Mouse (Mus musculus): ENCODE data around the gene Chek1. TPM values are rescaled to one million over a fixed set of nuclear protein-coding genes. Genes with fewer than 3 reads are reported as not detected.

Gene Chek1
- total and polyA plus RNA-seq, 3 experiments = 27.1 to 93.2 (median 75.3) TPM

DNA sequence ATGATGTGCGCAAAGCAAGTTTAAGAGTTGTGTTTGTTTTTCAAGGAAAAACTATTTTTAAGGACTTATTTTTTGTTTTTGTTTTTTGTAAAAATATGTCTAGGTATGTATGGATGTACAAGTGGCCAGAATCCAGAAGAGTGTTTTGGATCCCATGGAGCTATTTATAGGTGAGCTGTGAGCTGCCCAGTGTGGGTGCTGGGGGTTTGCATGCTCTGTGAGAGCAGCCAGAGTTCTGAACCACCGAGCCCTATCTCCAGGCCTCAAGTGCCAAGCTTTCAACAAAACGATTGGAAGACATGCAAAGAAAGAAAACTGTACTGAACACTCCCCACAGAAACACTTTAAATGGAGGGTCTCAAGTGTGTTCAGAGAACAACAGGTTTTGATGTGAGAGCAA, 20.9 kb downstream of the Chek1 start:
- no peak for DNase-seq (ENCODE audit: extremely low read depth)
- no peak overlapping the region for H3K4me2 ChIP-seq (ENCODE audit: insufficient read depth, low read depth, poor library complexity, severe bottlenecking)
- no peak overlapping the region for H3K27ac ChIP-seq (ENCODE audit: insufficient read depth, low read depth)
- no peaks in the 10 kb centered on the region for H3K9me3 ChIP-seq (replicated peaks; ENCODE audit: low read length)
- no peaks in the 10 kb centered on the region for H3K79me2 ChIP-seq (replicated peaks; ENCODE audit: control insufficient read depth, extremely low read depth, insufficient read depth, poor library complexity, severe bottlenecking)
- in situ Hi-C loops (cut with MboI; ENCODE audit: low pct_ligation_motif_present, low pct_unique_long_range_greater_than_20kb, low sequenced_read_pairs) (loop anchor here (25.0 kb wide), 1 partner anchor 269 kb away; the partner anchor contains the start of gene Gm7257), dilution Hi-C loops (cut with MboI; ENCODE audit: extremely low pct_ligation_motif_present, extremely low pct_unique_long_range_greater_than_20kb, low sequenced_read_pairs) (no loop called here)
- no peak overlapping the region for H3K4me3 ChIP-seq (replicated peaks in 1 of 3; ENCODE audit: low read depth in 2 of 3, low read length in 2 of 3, poor library complexity in 1 of 3)
- no peaks in the 10 kb centered on the region for H3K4me1 ChIP-seq (ENCODE audit: control insufficient read depth in 1 of 2, insufficient read depth in 2 of 2)
- H3K27me3 ChIP-seq (replicated peaks) = no peaks in the 10 kb centered on the region
- H3K36me3 ChIP-seq (replicated peaks in 1 of 2; ENCODE audit: control insufficient read depth in 1 of 2, insufficient read depth in 1 of 2, low read length in 1 of 2) = peaks cover 8 to 55% of the 10 kb centered on the region in 2 experiments
- H3K9ac ChIP-seq (ENCODE audit: insufficient read depth, low read depth) = no peak overlapping the region
- TF ChIP-seq EP300 (IDR thresholded peaks at IDR 0.05; ENCODE audit: low read length) (no peak), ETS1 (conservative IDR thresholded peaks at IDR 0.05; ENCODE audit: low read depth, low read length) (no peak), NRF1 (IDR thresholded peaks at IDR 0.05; ENCODE audit: low read depth, low read length) (no peak), USF1 (IDR thresholded peaks at IDR 0.05; ENCODE audit: low read depth, low read length) (no peak), MXI1 (IDR thresholded peaks at IDR 0.05; ENCODE audit: low read depth, low read length) (no peak), CTCF (conservative IDR thresholded peaks at IDR 0.05 in 1 of 2, IDR thresholded peaks at IDR 0.05 in 1 of 2; ENCODE audit: low read depth in 2 of 2, low read length in 2 of 2) (no peak), MAZ (IDR thresholded peaks at IDR 0.05; ENCODE audit: low read depth, low read length) (no peak), ZNF384 (IDR thresholded peaks at IDR 0.05; ENCODE audit: low read depth, low read length) (no peak), BHLHE40 (IDR thresholded peaks at IDR 0.05; ENCODE audit: low read depth, low read length) (no peak), MEF2A (IDR thresholded peaks at IDR 0.05; ENCODE audit: borderline replicate concordance, low read depth, low read length) (no peak), HCFC1 (IDR thresholded peaks at IDR 0.05; ENCODE audit: low read depth, low read length) (no peak), ZKSCAN1 (IDR thresholded peaks at IDR 0.05; ENCODE audit: borderline replicate concordance, low read depth, low read length) (no peak), JUND (conservative IDR thresholded peaks at IDR 0.05; ENCODE audit: low read depth, low read length) (no peak), JUN (IDR thresholded peaks at IDR 0.05; ENCODE audit: insufficient read depth, low read depth, low read length) (no peak), TCF12 (IDR thresholded peaks at IDR 0.05; ENCODE audit: low read depth, low read length) (no peak), POLR2A (IDR thresholded peaks at IDR 0.05; ENCODE audit: low read depth, low read length) (no peak)

DNA sequence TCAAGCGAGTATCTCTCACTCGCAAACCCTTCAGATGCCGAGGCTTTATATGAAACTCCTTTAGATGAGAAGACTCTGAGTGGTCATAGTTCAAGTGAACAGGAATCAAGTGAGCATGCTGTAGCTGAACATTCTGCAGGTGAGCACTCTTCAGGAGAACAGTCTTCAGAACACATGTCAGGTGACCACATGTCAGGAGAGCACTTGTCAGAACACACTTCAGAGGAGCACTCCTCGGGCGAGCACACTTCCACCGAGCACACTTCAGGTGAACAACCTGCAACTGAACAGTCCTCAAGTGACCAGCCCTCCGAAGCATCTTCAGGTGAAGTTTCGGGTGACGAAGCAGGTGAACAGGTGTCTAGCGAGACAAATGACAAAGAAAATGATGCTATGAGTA, 32.6 kb downstream of the Chek1 start:
- no peak for DNase-seq (ENCODE audit: extremely low read depth)
- Histone ChIP-seq H3K36me3 (replicated peaks in 1 of 2; ENCODE audit: control insufficient read depth in 1 of 2, insufficient read depth in 1 of 2, low read length in 1 of 2) (peaks cover 0 to 2% of the 10 kb centered on the region in 2 experiments), H3K4me1 (ENCODE audit: control insufficient read depth in 1 of 2, insufficient read depth in 2 of 2) (no peaks in the 10 kb centered on the region), H3K9ac (ENCODE audit: insufficient read depth, low read depth) (no peak overlapping the region), H3K27ac (ENCODE audit: insufficient read depth, low read depth) (no peak overlapping the region), H3K4me3 (replicated peaks in 1 of 3; ENCODE audit: low read depth in 2 of 3, low read length in 2 of 3, poor library complexity in 1 of 3) (no peak overlapping the region), H3K27me3 (replicated peaks) (no peaks in the 10 kb centered on the region), H3K4me2 (ENCODE audit: insufficient read depth, low read depth, poor library complexity, severe bottlenecking) (no peak overlapping the region), H3K79me2 (replicated peaks; ENCODE audit: control insufficient read depth, extremely low read depth, insufficient read depth, poor library complexity, severe bottlenecking) (no peaks in the 10 kb centered on the region), H3K9me3 (replicated peaks; ENCODE audit: low read length) (no peaks in the 10 kb centered on the region)
- TF ChIP-seq ELF1 (IDR thresholded peaks at IDR 0.05; ENCODE audit: low read depth, low read length) (no peak), CTCF (conservative IDR thresholded peaks at IDR 0.05 in 1 of 2, IDR thresholded peaks at IDR 0.05 in 1 of 2; ENCODE audit: low read depth in 2 of 2, low read length in 2 of 2) (no peak), MXI1 (IDR thresholded peaks at IDR 0.05; ENCODE audit: low read depth, low read length) (no peak), MAZ (IDR thresholded peaks at IDR 0.05; ENCODE audit: low read depth, low read length) (no peak)
- dilution Hi-C loops (cut with MboI; ENCODE audit: extremely low pct_ligation_motif_present, extremely low pct_unique_long_range_greater_than_20kb, low sequenced_read_pairs) = no loop called here
- in situ Hi-C loops (cut with MboI; ENCODE audit: low pct_ligation_motif_present, low pct_unique_long_range_greater_than_20kb, low sequenced_read_pairs) = no loop called here

Data from CH12.LX (cell line).